In genomic region chr6:51057229-51057628, GRCm38 (mm10) we compare ENCODE assay signal across 10 mouse cellular contexts.
DNase-seq lines count a peak whose midpoint lies in the region; ATAC-seq lines count a peak whose summit lies in the region.
"Had no signal": no experiment of that assay in that cellular context is flagged by ENCODE, and none has a peak within 500 bp of the region (broad histone marks: within the 10 kb centered on the region; RNA-seq: fewer than 3 reads in every experiment).

No protein-coding gene starts in this region.

- peak; percentile 91 for ATAC-seq in forebrain, embryonic 16.5 days

- H3K9me3 ChIP-seq in forebrain, embryonic 16.5 days (ENCODE audit: control insufficient read depth, low read length), result no peaks in the 10 kb centered on the region
- H3K9me3 ChIP-seq: limb, embryonic 13.5 days had no signal

- H3K27ac ChIP-seq in forebrain, embryonic 16.5 days (ENCODE audit: low read length), result peak overlapping the region; percentile 94
- H3K27ac ChIP-seq: limb, embryonic 13.5 days had no signal

- 4% methylated on average over 7 of the region's 7 CpGs for WGBS in forebrain, embryonic 16.5 days

- peak; percentile 12 to 21 for DNase-seq in right cerebral cortex, adult 2 months (ENCODE audit: low spot score in 2 of 2)
- DNase-seq in right cerebral cortex, postnatal 14 days, result no peak
- DNase-seq in layer of hippocampus, postnatal 36 days, result peak; percentile 35 to 55
- DNase-seq in right cerebral cortex, postnatal 25 days, result peak; percentile 15
- DNase-seq in lung, postnatal 10 days, result no peak
- no peak for DNase-seq in gastrocnemius, postnatal 25 days
- no peak for DNase-seq in lung, postnatal 14 days
- DNase-seq: kidney, adult 18-20 months had no signal

- H3K4me1 ChIP-seq in forebrain, embryonic 16.5 days (replicated peaks; ENCODE audit: control insufficient read depth, insufficient read depth, low read length), result peaks cover 44% of the 10 kb centered on the region

- H3K9ac ChIP-seq in forebrain, embryonic 16.5 days (replicated peaks; ENCODE audit: low read depth, low read length), result peak overlapping the region; percentile 30; the same call in 1 of the 2 replicates
- H3K9ac ChIP-seq: limb, embryonic 13.5 days had no signal

- H3K27me3 ChIP-seq in forebrain, embryonic 16.5 days (replicated peaks; ENCODE audit: control insufficient read depth, insufficient read depth, low read length), result no peaks in the 10 kb centered on the region

- H3K36me3 ChIP-seq in forebrain, embryonic 16.5 days (ENCODE audit: control insufficient read depth, insufficient read depth), result no peaks in the 10 kb centered on the region
- H3K36me3 ChIP-seq: limb, embryonic 13.5 days had no signal

- H3K4me3 ChIP-seq in forebrain, embryonic 16.5 days (replicated peaks; ENCODE audit: low read length), result no peak overlapping the region
- H3K4me3 ChIP-seq: limb, embryonic 13.5 days had no signal

- H3K4me2 ChIP-seq in forebrain, embryonic 16.5 days (ENCODE audit: low read length), result 0 out of 2 replicates have a peak overlapping the region, but pooled peaks have one; percentile 16
- H3K4me2 ChIP-seq: limb, embryonic 13.5 days had no signal

Comparison
In these comparisons a context has a peak if more than half of its experiments do, and no peak if none do; other contexts are left out.
1. DNase-seq: peak in right cerebral cortex, adult 2 months (2 of 2), layer of hippocampus, postnatal 36 days (2 of 2) and right cerebral cortex, postnatal 25 days (single experiment); none in right cerebral cortex, postnatal 14 days (single experiment), lung, postnatal 10 days (single experiment), gastrocnemius, postnatal 25 days (single experiment) and lung, postnatal 14 days (single experiment).